Mouse (Mus musculus) kidney, postnatal 0 days (tissue): ENCODE measurements at regions not wholly inside any gene's neighbourhood (a gene's known extent, or its start where the extent isn't known, plus 50 kb on each side); places are given as distances from the start of the nearest gene placed in this dataset.
A peak's percentile ranks its signal among the peaks of the same experiment; 100 is the strongest.

Source experiments
- ATAC-seq: fragments of 200-750 bp; cut with Nextera tagmentation; replicated peaks from 2 replicates; pipeline ENCODE4 v1.8.0; 2017; ENCODE audit warnings: low read depth, moderate number of reproducible peaks, moderate TSS enrichment, moderate library complexity; ENCODE audit not compliant: low FRiP score
- DNase-seq: peaks from one replicate; pipeline ENCODE4 v3.0.0-alpha.2; 2016; ENCODE audit warnings: low spot score
- H3K27ac ChIP-seq: fragments of 300-500 bp; sonication (generic); 2 replicates; pipeline ENCODE4 v1.5.1; 2014; ENCODE audit warnings: mild to moderate bottlenecking
- H3K27me3 ChIP-seq: fragments of 300-500 bp; sonication (generic); 2 replicates; pipeline ENCODE4 v1.6.1; 2014; ENCODE audit warnings: low read length, mixed read lengths; ENCODE audit not compliant: insufficient read depth
- H3K36me3 ChIP-seq: fragments of 300-500 bp; sonication (generic); 2 replicates; pipeline ENCODE4 v1.6.1; 2014; ENCODE audit warnings: low read length, mixed read lengths; ENCODE audit not compliant: insufficient read depth
- H3K4me1 ChIP-seq: fragments of 300-500 bp; sonication (generic); replicated peaks from 2 replicates; pipeline ENCODE4 v1.6.1; 2014; ENCODE audit warnings: antibody characterized with exemption, low read length, mixed read lengths; ENCODE audit not compliant: insufficient read depth
- H3K4me2 ChIP-seq: fragments of 300-500 bp; sonication (generic); 2 replicates; pipeline ENCODE4 v1.6.1; 2014; ENCODE audit warnings: mild to moderate bottlenecking, low read length, moderate library complexity, mixed read lengths
- H3K4me3 ChIP-seq: fragments of 300-500 bp; sonication (generic); replicated peaks from 2 replicates; pipeline ENCODE4 v1.5.1; 2014; ENCODE audit warnings: low read depth, low read length
- H3K9ac ChIP-seq: fragments of 300-500 bp; sonication (generic); 2 replicates; pipeline ENCODE4 v1.6.1; 2014; ENCODE audit warnings: low read depth, low read length
- H3K9me3 ChIP-seq: fragments of 300-500 bp; sonication (generic); replicated peaks from 2 replicates; pipeline ENCODE4 v1.6.1; 2016; ENCODE audit warnings: low read length, inconsistent platforms, mixed read lengths
- CTCF ChIP-seq: IDR thresholded peaks from 2 replicates; pipeline ENCODE4 v1.5.1; 2016; ENCODE audit warnings: antibody characterized with exemption, low read depth, mild to moderate bottlenecking, moderate library complexity
- WGBS: fragments of 180-500 bp; shearing (Covaris S2); extraction: QIAGEN DNeasy Blood & Tissue Kit; methylation state at CpG from one replicate; pipeline ENCODE4 v1.1.7; 2014; 5-methylcytosine and 5-hydroxymethylcytosine counted together

GRCm38 (mm10) chr14:84928161-84928560 is 484.8 kb downstream of the Pcdh17 start:
- H3K9ac ChIP-seq: no peak overlapping the region
- no peaks in the 10 kb centered on the region for H3K27me3 ChIP-seq
- DNase-seq: peak; percentile 5
- no peaks in the 10 kb centered on the region for H3K4me1 ChIP-seq
- no peak overlapping the region for H3K4me3 ChIP-seq
- no peak overlapping the region for H3K27ac ChIP-seq
- no peak for ATAC-seq
- no peak for TF ChIP-seq CTCF
- no peaks in the 10 kb centered on the region for H3K9me3 ChIP-seq
- 46% methylated on average over 4 of the region's 4 CpGs for WGBS
- no peaks in the 10 kb centered on the region for H3K36me3 ChIP-seq
- no peak overlapping the region for H3K4me2 ChIP-seq

GRCm38 (mm10) chr14:84934094-84934493 is 490.7 kb downstream of the Pcdh17 start:
- H3K4me1 ChIP-seq: no peaks in the 10 kb centered on the region
- H3K4me2 ChIP-seq: no peak overlapping the region
- H3K4me3 ChIP-seq: no peak overlapping the region
- no peak for TF ChIP-seq CTCF
- no peak overlapping the region for H3K27ac ChIP-seq
- ATAC-seq (no peak), DNase-seq (no peak)
- no peaks in the 10 kb centered on the region for H3K9me3 ChIP-seq
- no peak overlapping the region for H3K9ac ChIP-seq
- no peaks in the 10 kb centered on the region for H3K27me3 ChIP-seq
- H3K36me3 ChIP-seq: no peaks in the 10 kb centered on the region
- WGBS: 49% methylated on average over 3 of the region's 3 CpGs

- Histone ChIP-seq H3K4me3 (no peak overlapping the region), H3K27me3 (no peaks in the 10 kb centered on the region), H3K4me2 (no peak overlapping the region), H3K4me1 (no peaks in the 10 kb centered on the region), H3K36me3 (no peaks in the 10 kb centered on the region), H3K9ac (no peak overlapping the region), H3K9me3 (no peaks in the 10 kb centered on the region), H3K27ac (no peak overlapping the region)
- DNase-seq (no peak), ATAC-seq (no peak)
- 79% methylated on average over 1 of the region's 1 CpGs for WGBS
- no peak for TF ChIP-seq CTCF
These were observed 511.9 kb downstream of the Pcdh17 start for GRCm38 (mm10) chr14:84955300-84955699.

- 87% methylated on average over 4 of the region's 4 CpGs for WGBS
- no peak overlapping the region for H3K4me3 ChIP-seq
- no peak for ATAC-seq
These were observed 544.4 kb downstream of the Pcdh17 start for GRCm38 (mm10) chr14:84987764-84988163.

GRCm38 (mm10) chr14:85012384-85012783 is 569.0 kb downstream of the Pcdh17 start:
- H3K9ac ChIP-seq: no peak overlapping the region
- no peaks in the 10 kb centered on the region for H3K9me3 ChIP-seq
- ATAC-seq (no peak), DNase-seq (no peak)
- no peak for TF ChIP-seq CTCF
- H3K4me3 ChIP-seq: no peak overlapping the region
- no peaks in the 10 kb centered on the region for H3K36me3 ChIP-seq
- H3K27me3 ChIP-seq: no peaks in the 10 kb centered on the region
- no peak overlapping the region for H3K4me2 ChIP-seq
- H3K4me1 ChIP-seq: no peaks in the 10 kb centered on the region
- H3K27ac ChIP-seq: no peak overlapping the region

More at GRCm38 (mm10) chr14:84987764-84988163, 544.4 kb downstream of the Pcdh17 start:
- Histone ChIP-seq H3K9me3 (no peaks in the 10 kb centered on the region), H3K4me2 (no peak overlapping the region), H3K27ac (no peak overlapping the region), H3K4me1 (no peaks in the 10 kb centered on the region), H3K9ac (no peak overlapping the region), H3K36me3 (no peaks in the 10 kb centered on the region), H3K27me3 (no peaks in the 10 kb centered on the region)
- DNase-seq: no peak
- TF ChIP-seq CTCF: no peak
